ENCODE assay signal across 17 mouse cellular contexts in genomic region chr7:101886274-101886673, GRCm38 (mm10). TPM values are rescaled to one million over a fixed set of nuclear protein-coding genes. Genes with fewer than 3 reads are reported as not detected.
"Had no signal": no experiment of that assay in that cellular context is flagged by ENCODE, and none has a peak within 500 bp of the region (broad histone marks: within the 10 kb centered on the region; RNA-seq: fewer than 3 reads in every experiment).

No protein-coding gene starts in this region.

- H3K9me3 ChIP-seq: neural tube, embryonic 13.5 days; neural tube, embryonic 15.5 days; stomach, embryonic 15.5 days had no signal

- H3K4me1 ChIP-seq: neural tube, embryonic 13.5 days; neural tube, embryonic 15.5 days; stomach, embryonic 15.5 days had no signal

- DNase-seq: retina, postnatal 1 day; right cerebral cortex, adult 18-20 months; right cerebral cortex, postnatal 14 days; right cerebral cortex, postnatal 25 days; right cerebral cortex, postnatal 4 days; spleen, adult 18-20 months; thymus, adult 18-20 months; thymus, adult 2 months; thymus, postnatal 14 days; thymus, postnatal 25 days; thymus, postnatal 36 days; thymus, postnatal 4 days had no signal

- H3K27ac ChIP-seq: neural tube, embryonic 13.5 days; neural tube, embryonic 15.5 days; stomach, embryonic 15.5 days; stomach, postnatal 0 days had no signal

- H3K9ac ChIP-seq: neural tube, embryonic 13.5 days; neural tube, embryonic 15.5 days; stomach, embryonic 15.5 days had no signal

- H3K36me3 ChIP-seq: neural tube, embryonic 13.5 days; neural tube, embryonic 15.5 days; stomach, embryonic 15.5 days had no signal

- H3K4me3 ChIP-seq: neural tube, embryonic 13.5 days; neural tube, embryonic 15.5 days; stomach, embryonic 15.5 days had no signal

RNA-seq across cellular contexts. Expression of gene Tomt, which starts 19.9 kb away (rescaled TPM):
- total RNA-seq: neutrophil, adult 5-6 weeks had no signal

RNA-seq across cellular contexts. Expression of gene Folr2, which starts 29.3 kb away (rescaled TPM):
- total RNA-seq: neutrophil, adult 5-6 weeks had no signal
